Mouse (Mus musculus): Measurements from ENCODE around the gene Tnk2.
A peak's percentile ranks its signal among the peaks of the same experiment; 100 is the strongest.

DNA sequence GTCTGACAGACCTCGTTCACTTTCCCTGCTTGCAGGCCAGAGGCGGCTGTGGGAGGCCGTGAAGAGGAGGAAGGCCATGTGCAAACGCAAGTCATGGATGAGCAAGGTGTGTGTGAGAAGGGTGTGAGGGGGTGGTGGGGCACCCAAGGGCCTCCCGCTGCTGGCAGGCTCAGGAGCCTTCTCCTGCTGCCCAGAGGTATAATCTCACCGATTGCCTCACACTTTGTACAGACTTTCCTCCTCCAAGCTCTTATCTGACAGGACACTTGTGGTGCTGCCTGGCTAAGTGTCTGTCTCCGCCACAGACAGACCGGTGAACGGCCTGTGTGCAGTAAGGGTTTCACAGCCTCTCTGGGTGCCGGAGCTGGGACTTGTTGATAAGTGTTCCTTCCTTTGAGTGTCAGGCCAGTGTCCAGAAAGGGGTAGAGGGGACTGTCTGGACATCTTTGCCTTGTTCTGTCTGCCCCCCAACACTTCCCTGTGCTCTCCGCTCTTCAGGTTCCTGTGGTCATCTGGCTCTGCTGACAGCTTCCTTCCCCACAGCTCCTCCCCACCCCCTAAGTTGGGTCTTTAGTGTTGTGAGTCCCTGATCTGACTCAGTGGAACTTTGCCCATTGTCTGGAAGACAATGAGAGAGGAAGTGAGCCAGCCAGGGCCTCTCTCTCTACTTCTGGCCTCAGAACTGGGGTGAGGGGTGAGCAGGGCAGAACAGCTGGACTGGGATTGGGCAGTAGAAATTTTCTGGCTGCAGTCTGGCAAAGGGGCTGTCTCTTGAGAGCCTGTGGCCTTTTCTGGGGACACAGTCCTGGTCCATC lies 22.4 kb downstream of the Tnk2 start:
- TF ChIP-seq E2F4 (IDR thresholded peaks at IDR 0.05; ENCODE audit: insufficient read depth): no peak
- peak in 1 of 3 experiments; percentile 15 for TF ChIP-seq MYOG (IDR thresholded peaks at IDR 0.05; ENCODE audit: control insufficient read depth in 1 of 3, insufficient read depth in 1 of 3, insufficient read length in 2 of 3, low read depth in 2 of 3)
- no peak for TF ChIP-seq USF1 (IDR thresholded peaks at IDR 0.05; ENCODE audit: low read depth)

Measured in myocyte (in vitro differentiated cells).